Mouse (Mus musculus) bone marrow, adult 2 months (tissue): ENCODE results near the gene Btbd35f3. TPM values are rescaled to one million over a fixed set of nuclear protein-coding genes. Genes with fewer than 3 reads are reported as not detected.
"Not testable (repeated sequence)": the region's sequence is repeated elsewhere in the genome, so short reads cannot be mapped to it uniquely, and the experiment has no call there.

ENCODE experiments used
- H3K27ac ChIP-seq: fragments of 200-500 bp; 2 replicates; pipeline ENCODE4 v1.5.1; 2012; ENCODE audit warnings: low read depth, mild to moderate bottlenecking, control low read depth, inconsistent platforms, low read length; ENCODE audit not compliant: control insufficient read depth, poor library complexity, insufficient read depth
- H3K4me1 ChIP-seq: fragments of 200-500 bp; 2 replicates; pipeline ENCODE4 v1.6.1; 2011; ENCODE audit warnings: low read length; ENCODE audit not compliant: control insufficient read depth, insufficient read depth
- H3K4me3 ChIP-seq: fragments of 200-500 bp; replicated peaks from 2 replicates; pipeline ENCODE3; 2011; ENCODE audit warnings: mild to moderate bottlenecking, low read depth, low read length, control low read depth; ENCODE audit not compliant: control insufficient read depth
- WGBS: fragments of 180-500 bp; shearing (Covaris S2); methylation state at CpG from one replicate; pipeline ENCODE4 v1.1.7; 2018; 5-methylcytosine and 5-hydroxymethylcytosine counted together
- polyA plus RNA-seq: library from polyadenylated mRNA; stranded (reverse); fragments of >200 nt; gene quantifications from 2 replicates; pipeline ENCODE4 v1.2.4, GENCODE M21; 2011; ENCODE audit warnings: low replicate concordance; ENCODE audit not compliant: missing spikeins, insufficient read depth, insufficient read length

Gene Btbd35f3
- polyA plus RNA-seq: not detected in 2 replicates

GRCm38 (mm10) chrX:4037374-4037773 is at the start of gene Btbd35f3:
Gene Btbd35f3, plus strand, starts transcription at chrX:4037674.
- H3K4me1 ChIP-seq, H3K27ac ChIP-seq, H3K4me3 ChIP-seq: not testable (repeated sequence)
- WGBS: no CpG with 5 or more reads among the region's 3 CpGs

Other genes with a start within 250 kb of the Btbd35f3 start
- gene Btbd35f16, start 80.7 kb upstream of the Btbd35f3 start, polyA plus RNA-seq: not detected in 2 replicates
- gene Btbd35f28, start 158.9 kb downstream of the Btbd35f3 start, polyA plus RNA-seq: not detected in 2 replicates